Mouse (Mus musculus): ENCODE measurements around the gene Krt5.
"Not testable (repeated sequence)": the region's sequence is repeated elsewhere in the genome, so short reads cannot be mapped to it uniquely, and the experiment has no call there.

The Krt5 gene

DNA sequence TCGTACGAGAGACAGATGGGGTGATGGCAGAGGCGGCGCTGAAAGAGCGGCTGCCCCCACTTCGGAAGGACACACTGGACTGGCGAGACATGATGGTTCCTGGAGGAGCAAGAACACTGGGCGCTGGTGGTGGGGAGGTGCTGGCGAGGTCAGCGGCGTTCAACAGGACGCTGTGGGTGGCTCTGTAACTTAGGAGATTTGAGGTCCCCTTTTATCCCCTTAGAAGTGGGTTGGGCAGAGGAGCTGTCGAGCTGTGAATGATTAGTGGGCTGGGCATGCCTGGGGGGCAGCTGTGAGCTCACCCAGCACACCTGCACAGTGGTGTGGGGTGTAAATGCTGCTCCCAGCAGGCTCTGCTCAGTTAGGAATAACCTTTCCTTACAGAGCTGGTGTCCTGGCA is at the start of gene Krt5:
TSS of gene Krt5 (minus strand) at position 179 of the 400 bp plus-strand sequence.
- no peak for DNase-seq

DNA sequence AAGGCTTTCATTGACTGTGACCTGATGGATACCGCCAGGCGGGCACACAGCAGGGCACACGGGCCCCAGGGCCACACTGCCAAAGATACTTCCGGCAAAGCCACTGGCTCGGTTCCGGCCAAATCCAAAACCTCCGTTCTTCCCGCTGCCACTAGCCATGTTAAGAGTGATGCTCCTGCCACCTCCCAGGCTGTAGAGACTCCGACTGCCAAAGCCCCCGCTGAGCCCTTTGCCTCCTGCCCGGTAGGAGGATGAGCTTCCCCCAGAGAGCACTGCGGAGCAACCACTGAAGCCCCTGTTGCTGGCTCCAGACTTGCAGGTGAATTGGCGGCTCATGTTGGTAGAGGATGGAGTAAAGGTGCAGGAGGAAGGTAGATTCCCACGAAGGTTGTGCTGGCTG is 30.0 kb upstream of the Krt5 start, which contains the start of gene Krt71:
TSS of gene Krt71 (minus strand) at position 399 of the 400 bp plus-strand sequence.
- DNase-seq = no peak

DNA sequence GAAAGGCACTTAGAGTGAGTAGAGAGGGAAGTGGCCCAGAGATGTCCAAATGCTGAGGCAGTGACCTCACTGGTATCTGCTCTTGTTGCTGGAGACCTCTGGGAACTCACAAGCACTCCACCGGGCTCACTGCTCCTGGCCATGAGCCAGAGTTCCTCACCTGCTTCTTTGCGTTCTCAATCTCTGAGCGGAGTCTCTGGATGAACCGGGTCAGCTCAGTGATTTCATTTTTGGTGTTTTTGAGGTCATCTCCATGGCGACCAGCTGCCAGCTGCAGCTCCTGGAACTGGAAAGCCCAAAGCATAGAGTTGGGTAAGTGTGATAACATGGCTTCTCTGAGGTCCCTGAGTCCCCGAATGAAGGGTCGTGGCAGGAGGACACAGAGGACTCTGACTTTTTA is 25.1 kb upstream of the Krt5 start:
- no peak for DNase-seq

DNA sequence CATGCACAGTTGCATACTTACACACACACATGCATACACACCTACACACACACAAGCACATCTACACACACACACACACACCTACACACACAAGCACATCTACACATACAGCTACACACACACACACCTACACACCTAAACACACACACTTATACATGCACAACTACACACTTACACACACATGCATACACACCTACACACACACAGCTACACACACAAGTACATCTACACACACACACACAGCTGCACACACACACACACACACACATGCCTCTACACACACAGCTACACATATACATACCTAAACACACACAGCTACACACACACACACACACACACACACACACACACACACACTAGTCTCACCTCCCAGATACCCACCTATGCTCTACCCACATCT is 18.0 kb upstream of the Krt5 start:
- DNase-seq = no peak

DNA sequence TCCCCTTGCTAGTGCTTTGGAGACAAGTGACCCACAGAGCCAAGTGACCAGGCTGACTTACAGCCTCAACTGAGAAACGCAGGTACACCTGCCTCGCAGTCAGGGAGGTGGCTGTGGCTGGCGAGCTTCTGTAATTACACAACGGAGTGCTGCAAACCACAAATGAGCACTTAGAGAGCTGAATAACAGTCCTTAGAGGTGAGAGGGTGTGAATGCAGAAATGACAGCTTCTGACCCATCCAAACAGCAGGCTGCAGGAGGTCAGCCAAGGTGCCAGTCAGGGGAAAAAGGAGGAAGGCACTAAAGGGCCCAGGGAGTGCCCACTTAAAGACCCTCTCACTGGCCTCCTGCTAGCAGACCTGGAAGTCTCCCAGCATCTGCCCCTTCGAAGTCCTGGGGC is 12.0 kb upstream of the Krt5 start:
- no peak for DNase-seq

DNA sequence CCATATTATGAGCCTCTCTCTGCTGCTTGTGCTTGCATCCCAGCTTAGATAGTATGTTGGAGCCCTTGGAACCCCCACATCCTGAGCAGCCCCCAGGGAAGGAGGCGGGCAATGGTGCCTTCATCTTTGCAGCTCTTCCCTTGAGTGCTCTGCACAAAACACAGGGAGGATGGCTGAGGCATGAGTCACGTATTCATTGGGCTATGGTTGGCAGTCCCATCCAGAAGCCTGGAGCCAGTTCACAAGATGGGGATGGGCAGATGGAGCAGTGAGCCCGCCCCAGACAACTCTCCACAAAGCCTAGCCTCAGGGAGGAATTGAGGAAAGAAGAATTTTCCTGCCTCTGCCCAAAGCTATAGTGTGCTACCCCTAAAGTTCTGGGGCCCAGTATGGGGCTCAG is 3.1 kb upstream of the Krt5 start:
- no peak for DNase-seq

DNA sequence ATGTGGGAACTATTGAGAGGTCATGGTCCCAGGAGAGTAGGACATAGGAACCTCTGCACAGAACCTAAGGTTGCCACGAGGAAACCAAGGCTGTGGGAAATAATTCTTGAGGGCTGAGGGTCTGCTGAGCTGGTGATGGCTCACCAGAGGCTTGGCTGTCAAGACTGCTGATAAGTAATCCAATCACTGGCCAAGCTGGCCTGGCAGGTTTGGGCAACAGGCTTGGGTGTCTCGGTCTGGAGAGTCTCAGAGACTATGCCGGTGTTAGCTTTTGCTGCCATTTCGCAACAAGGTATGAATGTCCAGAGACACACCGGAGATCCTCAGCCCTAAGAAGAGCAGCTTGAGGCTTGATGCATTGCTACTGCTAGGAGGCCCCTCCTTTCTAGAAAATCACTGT is 1.7 kb upstream of the Krt5 start:
- no peak for DNase-seq

DNA sequence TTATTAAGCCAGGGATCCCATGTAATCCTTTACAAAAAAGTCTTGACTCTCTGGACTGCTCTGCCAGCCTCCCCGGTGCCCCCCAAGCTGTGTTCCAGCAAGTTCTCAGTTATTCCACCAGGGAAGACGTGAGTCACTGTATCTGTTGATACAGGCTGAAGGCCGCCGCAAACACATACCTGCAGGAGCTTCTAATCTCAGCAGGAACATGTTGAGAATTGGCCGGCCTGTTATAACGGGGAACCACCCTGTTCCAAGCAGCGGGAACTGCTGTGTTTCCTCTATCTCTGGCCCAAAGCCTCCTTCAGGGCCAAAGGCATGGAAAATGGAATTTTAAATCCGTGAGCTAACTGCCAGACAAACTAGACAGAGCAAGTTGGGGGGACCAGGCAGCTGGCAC is 1.0 kb upstream of the Krt5 start:
- DNase-seq = no peak

DNA sequence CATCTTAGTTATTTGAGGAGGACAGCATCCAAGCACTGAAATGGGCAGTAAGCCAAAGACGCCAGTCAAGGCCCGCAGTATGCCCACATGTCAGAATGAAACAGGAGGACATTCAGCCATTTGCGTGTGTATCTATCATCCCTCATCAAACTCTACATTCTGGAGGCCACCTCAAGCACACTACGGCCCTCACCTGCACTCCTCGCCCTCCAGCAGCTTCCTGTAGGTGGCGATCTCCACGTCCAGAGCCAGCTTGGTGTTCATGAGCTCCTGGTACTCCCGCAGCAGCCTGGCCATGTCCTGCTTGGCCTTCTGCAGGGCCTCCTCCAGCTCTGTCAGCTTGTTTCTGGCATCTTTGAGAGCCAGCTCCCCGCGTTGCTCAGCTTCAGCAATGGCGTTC is 4.0 kb downstream of the Krt5 start:
- DNase-seq = peak; percentile 7 to 19

DNA sequence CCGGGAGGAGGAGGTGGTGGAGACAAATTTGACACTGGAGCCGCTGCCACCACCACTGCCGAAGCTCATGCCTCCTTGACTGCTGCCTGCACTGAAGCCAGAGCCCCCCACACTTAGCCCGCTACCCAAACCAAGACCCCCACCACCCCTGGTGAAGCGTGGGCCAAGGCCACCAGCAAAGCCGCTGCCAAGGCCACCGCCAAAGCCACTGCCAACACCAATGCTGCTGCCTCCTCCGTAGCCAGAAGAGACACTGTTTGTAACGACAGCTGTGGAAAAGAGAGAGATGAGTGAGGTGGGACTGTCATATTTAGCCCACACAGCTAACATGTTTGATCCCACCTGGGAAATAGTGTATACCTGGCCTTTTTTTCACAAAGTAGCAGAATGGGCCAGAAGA is 5.2 kb downstream of the Krt5 start:
- no peak for DNase-seq

DNA sequence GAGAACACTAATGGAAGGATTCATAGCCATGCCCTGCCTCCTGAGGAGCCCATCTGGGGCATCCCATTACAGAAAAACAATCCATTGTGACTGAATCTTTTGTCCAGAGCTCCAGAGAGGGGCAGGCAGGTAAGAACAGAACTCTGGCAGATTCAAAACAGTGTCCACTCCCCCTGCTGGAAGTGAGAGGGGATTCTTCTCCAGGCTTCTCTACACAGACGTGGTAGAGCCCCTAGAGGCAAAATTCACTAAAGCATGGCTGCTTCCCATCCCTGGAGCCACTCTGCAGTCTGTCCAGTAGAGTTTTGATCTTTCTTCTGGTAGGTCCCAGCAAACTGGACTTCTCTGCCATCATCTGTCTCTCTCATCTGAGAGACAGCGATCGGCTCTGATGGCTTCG is 8.6 kb downstream of the Krt5 start:
- peak; percentile 37 to 49 for DNase-seq

DNA sequence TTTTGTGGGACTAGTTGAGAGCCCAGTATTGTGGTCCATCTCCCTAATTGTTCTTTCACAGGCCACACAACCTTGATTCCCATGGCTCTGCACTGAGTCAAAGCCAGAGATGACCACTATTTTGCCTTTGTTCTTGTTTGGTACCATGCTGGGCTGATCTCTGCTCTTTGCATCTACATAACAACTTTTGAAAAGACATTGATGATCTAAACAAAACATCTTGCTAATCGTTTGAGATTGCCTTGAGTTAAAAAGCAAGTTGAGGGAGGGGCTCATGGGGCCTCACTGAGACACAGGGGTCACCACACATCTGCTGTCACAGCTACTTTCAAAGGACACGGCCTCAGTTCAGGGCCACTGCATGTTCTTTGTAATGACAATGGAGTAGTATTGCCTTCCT is 10.3 kb downstream of the Krt5 start:
- no peak for DNase-seq

DNA sequence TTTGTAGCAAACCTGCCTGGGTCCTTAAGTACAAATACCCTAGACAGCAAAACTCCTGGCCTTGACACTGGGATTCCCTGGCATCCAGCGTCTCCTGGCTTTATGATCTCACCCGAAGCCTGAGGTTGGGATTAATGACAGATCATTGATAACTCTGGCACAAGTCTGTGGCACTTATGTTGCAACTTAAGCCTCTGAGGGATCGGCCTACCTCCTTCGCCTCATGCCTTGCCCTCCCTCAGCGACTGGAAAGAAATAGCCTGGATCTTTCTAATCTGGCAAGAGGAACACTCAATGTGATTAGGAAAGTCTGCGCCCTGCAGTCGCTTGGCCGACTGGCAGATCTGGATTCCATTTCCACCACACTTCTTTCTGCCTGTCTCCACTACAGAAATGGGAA is 12.8 kb downstream of the Krt5 start:
- no peak for DNase-seq

DNA sequence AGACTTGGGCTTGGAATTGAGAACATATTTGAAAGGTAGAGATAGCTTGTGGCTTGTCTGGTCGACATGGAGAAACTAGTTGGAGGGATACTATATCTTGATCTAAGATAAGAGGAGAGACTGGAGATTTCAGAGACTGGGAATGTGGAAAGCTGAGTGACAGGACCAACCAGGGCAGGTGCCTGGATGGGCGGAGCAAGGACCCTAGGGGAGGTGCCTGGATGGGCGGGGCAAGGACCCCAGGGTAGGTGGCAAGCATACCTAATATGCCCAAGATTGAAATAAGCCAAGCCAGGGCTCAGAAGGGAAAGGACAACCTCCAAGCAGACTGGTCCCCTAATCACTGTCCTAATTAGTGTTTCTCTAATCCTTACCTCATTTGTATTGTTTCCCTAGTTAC is 13.5 kb downstream of the Krt5 start:
- no peak for DNase-seq

DNA sequence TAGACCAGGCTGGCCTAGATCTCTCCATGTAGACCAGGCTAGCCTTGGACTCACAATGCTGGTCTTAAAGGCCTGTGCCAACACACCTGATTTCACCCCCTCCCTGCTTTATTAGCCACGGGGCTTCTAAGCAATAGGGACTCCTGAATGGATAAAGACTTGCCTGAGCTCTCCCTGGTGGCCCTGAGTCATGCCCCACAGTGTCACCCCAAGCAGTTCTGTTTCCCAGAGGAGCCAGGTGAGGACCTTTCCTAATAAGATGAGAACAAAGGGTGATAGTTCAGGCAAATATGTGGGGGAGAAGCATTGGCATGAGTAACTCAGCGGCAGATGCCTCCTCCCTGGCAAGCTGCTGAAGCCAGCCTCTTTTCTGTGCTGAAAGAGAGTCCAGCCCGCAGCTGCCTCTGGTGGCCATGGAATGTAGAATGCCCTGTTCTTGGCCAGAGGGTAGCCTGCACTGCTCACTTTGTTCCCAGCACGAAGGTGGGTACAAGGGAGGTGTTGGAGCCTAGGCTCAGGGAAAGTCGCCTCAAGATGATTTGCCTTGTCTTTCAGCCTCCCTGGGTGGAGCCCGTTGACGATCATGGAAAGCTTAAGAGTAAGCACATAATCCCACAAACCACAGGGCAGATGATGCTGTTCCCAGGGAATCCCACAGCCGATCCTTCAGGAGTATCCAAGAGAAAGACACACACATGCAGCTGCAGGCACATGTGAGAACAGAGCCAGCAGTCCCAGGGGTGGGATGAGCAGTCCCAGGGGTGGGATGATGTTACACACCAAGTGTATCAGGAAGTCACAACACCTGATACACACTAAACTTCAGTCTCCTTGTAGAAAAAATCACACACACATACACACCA is 15.1 kb downstream of the Krt5 start:
- peak in 1 of 2 experiments; percentile 9 for DNase-seq

DNA sequence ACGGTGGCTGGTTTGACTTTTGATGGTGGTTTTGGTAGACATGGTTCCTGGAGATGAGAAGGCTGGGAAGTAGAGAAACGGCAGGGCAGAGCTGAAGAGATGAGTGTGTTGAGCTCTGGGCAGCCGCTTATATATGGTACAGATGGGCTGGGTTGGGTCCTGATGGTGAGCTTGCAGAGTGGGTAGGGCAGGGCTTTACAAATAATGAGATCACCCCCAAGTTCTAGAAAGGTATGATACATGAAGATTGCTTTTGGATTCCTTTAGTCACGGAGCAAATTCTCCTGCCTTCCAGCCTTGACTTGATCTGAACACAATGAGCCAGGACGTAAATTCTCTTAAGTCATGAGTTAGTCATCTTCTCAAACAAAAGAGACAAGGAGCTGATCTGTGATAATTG is 18.5 kb downstream of the Krt5 start, which contains the start of gene Krt6a:
TSS of gene Krt6a (minus strand) at position 101 of the 400 bp plus-strand sequence.
- DNase-seq = no peak

DNA sequence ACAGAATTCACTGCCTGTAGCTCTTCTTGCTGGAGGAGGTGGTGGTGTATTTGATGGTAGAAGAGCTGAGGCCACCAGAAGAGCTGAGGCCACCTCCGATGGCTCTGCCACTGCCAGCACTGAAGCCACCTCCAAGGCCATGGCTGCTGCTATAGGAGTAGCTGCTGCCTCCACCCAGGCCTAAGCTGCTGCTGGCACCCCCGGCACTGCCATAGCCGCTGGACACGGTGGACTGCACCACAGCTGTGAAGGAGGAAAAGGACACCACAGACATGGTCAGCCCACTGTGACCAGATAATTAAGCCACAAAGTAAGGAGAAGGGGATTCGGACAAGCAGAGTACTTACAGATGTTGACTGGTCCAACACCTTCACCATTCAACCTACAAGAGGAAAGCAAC is 22.2 kb downstream of the Krt5 start:
- DNase-seq = not testable (repeated sequence)

DNA sequence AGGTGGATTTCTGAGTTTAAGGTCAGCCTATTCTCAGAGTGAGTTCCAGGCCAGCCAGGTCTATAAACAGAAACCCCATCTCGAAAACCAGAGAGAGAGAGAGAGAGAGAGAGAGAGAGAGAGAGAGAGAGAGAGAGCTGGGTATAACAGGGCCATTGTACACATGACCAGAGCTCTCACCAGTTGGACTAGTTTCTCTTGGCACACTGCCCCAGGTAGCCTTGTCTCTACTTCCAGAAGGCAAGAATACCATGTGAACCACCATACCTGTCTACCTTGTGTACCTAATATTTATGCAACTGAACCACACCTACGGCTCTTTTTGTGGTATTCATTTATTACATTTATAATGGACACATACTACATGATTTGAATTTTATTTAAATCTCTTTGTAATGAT is 24.5 kb downstream of the Krt5 start:
- DNase-seq = no peak

DNA sequence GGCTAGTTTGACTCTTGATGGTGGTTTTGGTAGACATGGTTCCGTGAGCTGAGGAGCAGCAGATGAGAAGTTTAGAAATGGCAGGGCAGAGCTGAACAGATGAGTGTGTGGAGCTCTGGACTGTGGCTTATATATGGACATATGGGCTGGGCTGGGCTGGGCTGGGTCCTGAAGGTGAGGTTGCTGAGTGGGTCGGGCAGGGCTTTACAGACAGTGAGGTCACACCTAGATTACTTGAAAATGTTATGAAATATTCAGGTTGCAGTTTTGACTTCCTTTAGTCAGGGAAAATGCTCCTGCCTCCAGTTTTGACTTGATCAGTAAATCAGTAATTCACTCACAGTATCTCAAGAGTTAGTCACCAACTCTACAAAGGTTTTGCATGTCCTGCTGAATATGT is 32.5 kb downstream of the Krt5 start, which contains the start of gene Krt6b:
TSS of gene Krt6b (minus strand) at position 101 of the 400 bp plus-strand sequence.
- DNase-seq = no peak

DNA sequence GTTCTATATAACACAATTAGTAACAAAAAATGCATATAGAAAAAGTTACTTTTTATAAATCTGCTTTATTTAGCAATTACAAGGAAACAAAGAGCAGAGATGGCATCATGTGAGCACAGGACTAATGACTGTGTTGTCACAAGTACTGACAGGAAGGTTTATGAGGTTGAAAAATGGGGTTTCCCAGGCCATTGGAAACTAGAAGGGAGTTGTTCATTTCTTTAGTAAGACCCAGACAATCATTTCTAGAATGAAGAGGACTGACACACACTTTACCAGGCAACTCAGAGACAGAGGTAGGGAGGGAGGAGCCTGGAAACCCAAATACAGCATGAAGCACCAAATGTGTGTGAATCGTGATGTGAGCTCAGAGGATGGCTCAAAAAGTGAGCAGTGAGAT is 36.7 kb downstream of the Krt5 start:
- DNase-seq = no peak
